In the genomic region with DNA sequence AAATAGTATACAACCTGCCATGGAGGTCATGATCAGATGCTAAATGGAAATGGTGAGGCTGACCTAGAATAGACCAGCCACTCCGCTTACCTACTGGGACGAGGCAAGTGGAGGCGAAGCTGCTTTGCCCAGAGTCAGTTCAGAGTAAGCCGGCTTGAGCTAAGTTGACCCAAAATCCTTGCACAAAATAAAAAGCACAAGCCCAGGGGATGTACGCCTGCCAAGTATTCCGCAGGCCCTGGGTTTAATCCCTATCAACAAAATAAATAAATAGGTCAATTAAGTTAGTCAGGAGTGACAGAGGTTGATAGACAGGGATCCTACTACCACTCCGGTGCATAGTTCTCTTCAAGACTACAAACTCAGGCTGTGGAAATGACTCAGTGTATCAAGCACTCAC, we compare ENCODE assay signal across 26 mouse cellular contexts. TPM values are rescaled to one million over a fixed set of nuclear protein-coding genes. Genes with fewer than 3 reads are reported as not detected.
"Had no signal": no experiment of that assay in that cellular context is flagged by ENCODE, and none has a peak within 500 bp of the region (broad histone marks: within the 10 kb centered on the region; RNA-seq: fewer than 3 reads in every experiment).

No protein-coding gene starts in this region.

- H3K9me3 ChIP-seq: midbrain, embryonic 10.5 days; neural tube, embryonic 13.5 days; neural tube, embryonic 15.5 days had no signal

- H3K27ac ChIP-seq: midbrain, embryonic 10.5 days; neural tube, embryonic 13.5 days; neural tube, embryonic 15.5 days had no signal

- H3K36me3 ChIP-seq: midbrain, embryonic 10.5 days; neural tube, embryonic 13.5 days; neural tube, embryonic 15.5 days had no signal

- H3K27me3 ChIP-seq: neural tube, embryonic 13.5 days; neural tube, embryonic 15.5 days had no signal

- DNase-seq: lung, adult 18-20 months; lung, embryonic 14.5 days; lung, postnatal 10 days; lung, postnatal 4 days; midbrain, embryonic 14.5 days; retina, postnatal 1 day; right cerebral cortex, adult 18-20 months; right cerebral cortex, postnatal 25 days; right cerebral cortex, postnatal 4 days; spleen, adult 18-20 months; thymus, adult 18-20 months; thymus, postnatal 14 days; thymus, postnatal 36 days had no signal

- ATAC-seq: midbrain, embryonic 16.5 days had no signal

- H3K4me3 ChIP-seq: midbrain, embryonic 10.5 days; myocyte; neural tube, embryonic 13.5 days; neural tube, embryonic 15.5 days had no signal

- H3K4me2 ChIP-seq: lung, embryonic 14.5 days; neural tube, embryonic 13.5 days; neural tube, embryonic 15.5 days had no signal

- H3K9ac ChIP-seq: lung, embryonic 14.5 days; neural tube, embryonic 13.5 days; neural tube, embryonic 15.5 days had no signal

RNA-seq across cellular contexts. Expression of gene D1Pas1, which starts 41.0 kb away (rescaled TPM):
- total RNA-seq: megakaryocyte, adult 5-6 weeks; megakaryocyte-erythroid progenitor cell, adult 5-6 weeks had no signal
- polyA plus RNA-seq: liver, embryonic 16.5 days; lung, embryonic 14.5 days; myocyte; neural tube, embryonic 11.5 days; small intestine, adult 2 months; stomach, embryonic 14.5 days; stomach, embryonic 16.5 days; thymus, postnatal 0 days had no signal
